Mouse (Mus musculus): ENCODE measurements around the gene Surf2.

Surf2 gene

GRCm38 (mm10) chr2:26914148-26914941 is 1.8 kb upstream of the Surf2 start:
- no peak for DNase-seq (ENCODE audit: low read depth)

GRCm38 (mm10) chr2:26916738-26917137 is 571 bp downstream of the Surf2 start:
- no peak for DNase-seq (ENCODE audit: low read depth)

DNA sequence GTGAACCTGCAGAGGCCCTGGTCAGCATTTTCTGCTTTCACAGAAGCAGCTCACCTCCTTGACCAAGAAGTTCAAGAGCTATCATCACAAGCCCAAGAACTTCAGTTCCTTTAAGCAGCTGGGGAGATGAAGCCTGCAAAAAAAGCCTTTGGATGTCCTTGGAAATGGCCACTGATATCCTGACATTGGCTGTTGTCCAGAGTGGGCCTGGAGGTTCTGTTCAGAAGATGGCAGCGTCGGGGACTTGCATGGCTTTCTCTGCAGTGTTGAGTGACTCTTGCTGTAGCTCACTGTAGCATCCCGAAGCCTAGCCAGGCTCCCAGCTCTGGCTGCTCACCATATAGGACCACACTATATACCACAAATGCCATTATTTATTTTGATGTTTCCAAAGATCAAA is 3.5 kb downstream of the Surf2 start:
- DNase-seq (ENCODE audit: low read depth): no peak

- DNase-seq (ENCODE audit: low read depth): no peak
Observed at GRCm38 (mm10) chr2:26920190-26920855, 4.2 kb downstream of the Surf2 start.

DNA sequence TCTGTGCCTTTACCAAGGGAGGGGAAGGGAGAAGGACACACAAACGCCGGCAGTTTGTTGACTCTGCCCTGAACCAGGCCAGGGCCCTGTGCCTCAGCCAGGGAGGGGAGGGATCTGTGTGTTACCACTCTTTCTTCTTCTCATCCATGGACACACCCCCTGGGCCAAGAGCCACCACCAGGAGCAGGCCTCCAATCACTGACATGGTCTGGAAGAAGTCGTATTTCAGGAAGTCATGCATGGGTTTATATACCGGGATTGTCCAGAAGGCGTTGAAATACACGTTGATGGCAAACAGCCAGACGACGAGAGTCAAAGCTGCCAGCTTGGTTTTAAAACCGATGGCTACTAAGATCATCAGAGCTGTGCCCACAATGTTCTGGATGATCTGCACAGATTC is 5.6 kb downstream of the Surf2 start:
- DNase-seq (ENCODE audit: low read depth): no peak

DNA sequence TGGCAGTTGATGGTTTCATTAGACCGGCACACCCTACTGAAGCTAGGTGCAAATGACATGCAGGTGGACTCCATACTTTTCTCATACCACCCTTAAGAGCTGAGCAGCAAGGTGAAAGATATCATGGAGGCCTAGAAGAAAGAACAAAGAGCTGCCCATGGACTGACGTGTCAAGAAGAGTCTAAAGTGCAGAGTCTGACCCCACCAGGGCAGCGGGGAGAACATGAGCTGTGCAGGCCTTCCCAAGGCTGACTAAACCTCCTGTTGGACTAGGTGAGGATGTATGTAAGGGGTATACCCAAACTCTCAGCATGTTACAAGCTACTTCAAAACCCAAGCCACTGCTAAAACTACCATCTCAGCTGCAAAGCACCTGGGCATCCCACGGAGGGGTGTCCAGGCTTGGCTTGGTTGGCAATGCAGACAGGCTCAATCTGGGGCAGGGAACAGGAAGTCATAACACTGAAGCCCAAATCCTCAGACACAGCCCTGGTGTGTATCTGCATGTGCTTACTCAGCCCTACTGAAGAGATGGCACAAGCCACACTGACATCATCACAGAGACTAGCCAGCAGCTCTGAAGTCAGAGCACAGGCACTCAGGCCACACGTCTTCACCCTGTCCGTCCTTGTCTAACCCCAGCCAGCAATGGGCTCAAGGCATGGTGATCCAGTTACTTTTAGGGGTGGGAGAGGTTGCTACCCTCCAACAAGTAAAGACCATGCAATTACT is 11.7 kb downstream of the Surf2 start:
- DNase-seq (ENCODE audit: low read depth): no peak

GRCm38 (mm10) chr2:26930390-26930789 is 14.2 kb downstream of the Surf2 start:
- DNase-seq (ENCODE audit: low read depth): peak; percentile 86

DNA sequence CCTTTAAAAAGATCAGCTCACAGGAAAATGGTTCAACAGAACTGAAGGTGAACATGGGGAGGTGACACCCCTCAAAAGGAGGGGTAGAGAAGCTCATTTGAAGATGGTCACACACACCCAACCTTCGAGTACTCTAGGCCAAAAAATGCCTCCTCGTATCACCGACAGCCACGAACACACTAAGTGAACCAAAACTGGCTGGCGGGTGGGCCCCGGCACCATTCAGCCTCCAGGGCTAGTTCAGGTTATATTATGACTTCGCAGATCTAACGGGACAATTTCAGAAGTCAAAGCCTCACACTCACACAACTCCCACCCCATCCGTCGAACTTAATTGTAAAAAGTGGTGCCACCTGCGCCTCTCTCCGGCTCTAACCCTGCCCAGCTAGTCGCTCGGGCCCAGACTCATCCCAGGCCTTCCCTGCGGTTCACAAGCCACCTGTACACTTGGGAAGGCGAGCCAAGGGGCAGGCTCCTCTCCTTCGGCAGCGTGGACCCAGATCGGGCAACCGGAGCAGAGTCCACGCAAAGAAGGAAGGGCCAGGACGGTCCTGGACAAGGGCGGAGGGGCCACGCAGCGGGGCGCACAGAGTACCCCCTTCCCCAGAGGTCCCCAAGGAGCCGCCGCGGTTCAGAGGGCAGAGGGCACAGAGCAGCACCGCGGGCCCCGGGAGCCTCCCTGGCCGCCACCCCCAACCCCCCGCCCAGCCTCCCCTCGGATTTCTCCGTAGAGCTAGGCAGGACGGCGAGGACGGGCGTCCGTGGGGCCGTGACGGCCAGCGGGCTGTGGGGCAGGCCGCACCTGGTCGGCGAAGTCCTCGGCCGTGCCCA is 16.5 kb downstream of the Surf2 start:
- DNase-seq (ENCODE audit: low read depth): peak; percentile 54

DNA sequence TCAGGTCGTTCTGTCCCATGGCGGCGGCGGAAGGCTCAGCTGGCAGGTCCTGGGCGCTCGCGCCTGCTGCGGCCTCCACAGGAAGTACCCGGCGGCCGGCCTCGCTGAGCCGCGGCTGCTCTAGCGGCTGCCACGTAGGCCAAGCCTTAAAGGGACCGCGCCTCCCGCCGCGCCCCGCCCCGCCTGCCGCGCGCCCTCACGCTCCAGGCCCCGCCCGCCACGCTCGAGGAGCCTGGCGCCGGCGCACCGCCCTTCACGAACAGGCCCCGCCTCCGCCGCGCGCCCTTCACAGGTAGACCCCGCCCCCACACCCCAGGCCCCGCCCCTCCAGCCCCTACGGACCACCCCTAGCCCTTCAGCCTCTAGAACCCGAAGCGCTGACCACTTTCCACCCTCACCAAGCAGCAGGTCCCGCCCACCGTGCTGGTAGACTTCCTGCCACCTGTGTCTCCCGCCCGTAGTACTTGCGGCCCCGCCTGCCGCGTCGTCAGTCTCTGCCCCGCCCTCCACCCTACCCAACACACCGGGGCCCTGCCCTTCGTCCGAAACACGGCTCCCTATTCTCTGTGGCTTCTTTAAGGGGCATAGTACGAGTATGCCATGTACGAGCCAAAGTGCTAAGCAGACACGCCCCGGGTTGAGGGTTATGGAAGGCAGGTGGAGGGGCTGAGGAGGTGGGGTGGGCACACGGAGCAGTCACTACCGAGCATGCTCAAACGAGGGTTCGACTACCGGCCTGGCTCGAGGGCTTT is 17.3 kb downstream of the Surf2 start, which contains the start of the genes Surf4 and Stkld1:
Surf4 (minus strand) TSS at position 625 of the 752 bp plus-strand sequence.
Stkld1 (plus strand) TSS at position 744 of the 752 bp plus-strand sequence.
- DNase-seq (ENCODE audit: low read depth): peak; percentile 96

DNA sequence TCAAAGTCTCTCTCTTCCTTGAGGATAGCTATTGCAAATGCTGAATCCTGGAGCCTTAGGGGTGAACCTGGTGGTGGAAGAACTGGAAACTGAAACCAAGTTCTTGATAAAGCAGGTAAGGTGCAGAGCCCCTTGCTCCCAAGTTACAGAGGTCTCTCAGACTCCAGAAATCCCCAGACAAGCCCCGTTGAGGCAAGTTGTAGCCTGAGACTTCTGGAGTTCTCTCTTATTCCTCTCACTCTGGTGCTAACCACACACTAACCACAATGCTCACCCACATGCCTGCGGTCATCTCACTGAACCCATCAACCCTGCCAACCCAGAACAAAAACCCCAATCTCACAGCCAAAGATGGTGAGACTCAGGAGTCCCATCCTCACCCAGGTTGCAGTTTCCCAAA is 19.1 kb downstream of the Surf2 start:
- DNase-seq (ENCODE audit: low read depth): peak; percentile 63

GRCm38 (mm10) chr2:26936425-26936824 is 20.3 kb downstream of the Surf2 start:
- DNase-seq (ENCODE audit: low read depth): peak; percentile 64

DNA sequence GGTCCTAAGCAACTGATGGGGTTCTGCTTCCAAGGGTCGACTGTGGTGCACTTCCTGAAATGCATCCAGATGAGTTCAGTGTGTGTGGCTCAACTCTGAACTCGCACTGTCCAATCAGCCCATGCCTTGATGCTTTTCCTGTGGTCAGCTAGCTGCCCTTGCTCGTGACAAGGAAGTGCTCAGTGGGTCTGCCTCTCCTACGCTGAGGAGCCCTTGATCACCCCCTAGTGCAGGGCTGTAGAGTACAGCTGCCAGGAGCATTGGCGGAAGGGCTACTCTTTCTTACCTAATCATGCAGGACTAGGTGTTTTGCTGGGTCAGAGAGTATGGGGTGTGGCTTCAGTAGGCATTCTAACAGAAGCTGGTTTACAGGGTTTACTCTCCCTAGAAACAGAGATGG is 25.4 kb downstream of the Surf2 start:
- peak; percentile 25 for DNase-seq (ENCODE audit: low read depth)

DNA sequence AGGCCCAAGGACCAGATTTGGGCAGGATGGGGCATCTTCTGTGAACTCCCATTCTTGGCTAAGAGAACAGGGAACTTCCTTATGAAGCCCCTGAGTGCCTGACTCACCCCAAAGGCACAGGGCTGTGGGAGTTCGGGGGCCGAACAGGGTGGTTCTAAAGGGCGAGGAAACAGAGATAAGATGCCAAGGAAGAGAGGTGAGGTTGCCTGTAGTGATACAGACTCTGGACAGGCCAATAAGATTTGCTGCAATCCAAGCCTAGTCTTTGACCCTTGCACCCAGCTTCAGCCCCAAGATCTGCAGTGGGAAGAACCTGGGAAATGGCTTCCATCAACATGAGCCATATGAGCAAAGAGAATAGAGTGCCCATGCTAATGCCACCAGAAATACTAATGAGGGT is 27.1 kb downstream of the Surf2 start:
- no peak for DNase-seq (ENCODE audit: low read depth)

DNA sequence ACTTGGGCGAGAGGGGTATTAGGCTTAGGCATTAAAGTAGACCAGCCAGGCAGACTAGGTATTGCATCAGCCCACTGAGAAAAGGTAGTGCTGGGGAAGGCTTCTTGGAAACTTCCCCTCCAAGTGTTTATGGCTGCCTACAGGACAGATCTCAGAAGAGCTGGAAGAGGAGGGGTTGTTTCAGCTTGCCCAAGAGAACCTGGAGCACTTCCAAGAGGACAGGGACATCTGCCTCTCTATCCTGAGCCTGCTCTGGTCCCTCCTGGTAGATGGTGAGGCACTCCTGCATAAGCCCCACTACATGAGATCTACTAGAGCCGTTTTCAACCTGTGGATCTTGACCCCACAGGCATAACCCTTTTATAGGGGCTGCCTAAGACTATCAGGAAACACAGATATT is 34.2 kb downstream of the Surf2 start:
- DNase-seq (ENCODE audit: low read depth): no peak

GRCm38 (mm10) chr2:26951346-26951905 is 35.3 kb downstream of the Surf2 start:
- DNase-seq (ENCODE audit: low read depth): no peak

- DNase-seq (ENCODE audit: low read depth): no peak
Observed at GRCm38 (mm10) chr2:26952193-26952592, 36.0 kb downstream of the Surf2 start.

DNA sequence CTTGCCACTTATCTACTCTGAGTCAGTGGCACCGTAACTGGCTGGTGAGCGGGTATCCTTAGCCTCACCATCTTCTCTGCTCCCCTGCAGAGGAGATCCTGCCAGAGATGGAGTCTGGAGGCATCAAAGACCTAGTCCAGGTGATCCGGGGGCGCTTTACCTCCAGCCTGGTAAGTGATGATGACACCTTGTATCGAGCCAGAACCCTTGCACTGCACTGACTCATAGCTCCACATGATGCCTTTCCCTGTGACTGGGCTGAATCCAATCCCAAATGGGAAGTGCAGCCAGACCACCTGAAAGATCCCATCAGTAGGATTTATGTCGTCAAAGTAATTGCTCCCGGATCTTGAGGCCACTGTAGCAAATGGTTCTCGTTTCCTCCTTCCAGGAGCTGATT is 36.7 kb downstream of the Surf2 start:
- no peak for DNase-seq (ENCODE audit: low read depth)

GRCm38 (mm10) chr2:26954735-26955395 is 38.7 kb downstream of the Surf2 start:
- no peak for DNase-seq (ENCODE audit: low read depth)

- no peak for DNase-seq (ENCODE audit: low read depth)
Observed at GRCm38 (mm10) chr2:26956811-26957487, 40.8 kb downstream of the Surf2 start.

DNA sequence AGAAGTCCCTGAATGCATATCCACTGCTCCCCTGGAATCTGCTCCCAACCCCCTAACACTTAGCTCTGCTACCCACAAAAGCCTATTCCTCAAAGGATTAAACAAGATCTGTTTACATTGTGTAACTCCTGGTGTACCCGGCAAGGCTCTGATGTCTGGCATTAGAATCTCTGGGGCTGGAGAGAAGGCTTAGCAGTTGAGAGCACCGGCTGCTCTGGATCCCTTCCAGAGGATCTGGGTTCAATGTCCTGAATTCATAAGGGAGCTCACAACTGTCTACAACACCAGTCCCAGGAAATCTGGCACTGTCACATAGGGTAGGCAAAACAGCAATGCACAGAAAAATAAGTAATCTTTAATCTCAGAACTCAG is 41.3 kb downstream of the Surf2 start:
- no peak for DNase-seq (ENCODE audit: low read depth)
